Mouse (Mus musculus): ENCODE measurements around the gene Sp110. TPM values are rescaled to one million over a fixed set of nuclear protein-coding genes. Genes with fewer than 3 reads are reported as not detected.
"Not testable (repeated sequence)": the region's sequence is repeated elsewhere in the genome, so short reads cannot be mapped to it uniquely, and the experiment has no call there.

Sp110 gene
- polyA plus RNA-seq, 1 experiment from 2014 or later, result 0.59 TPM

- H3K4me1 ChIP-seq (replicated peaks; ENCODE audit: control insufficient read depth, insufficient read depth, low read length); ATAC-seq (replicated peaks; ENCODE audit: low FRiP score): not testable (repeated sequence)
These were observed 5.7 kb upstream of the Sp110 start for GRCm38 (mm10) chr1:85604341-85604740.

GRCm38 (mm10) chr1:85600794-85601193, 2.2 kb upstream of the Sp110 start:
- not testable (repeated sequence) for H3K9me3 ChIP-seq (ENCODE audit: control insufficient read depth, low read length); DNase-seq (ENCODE audit: low spot score); H3K27ac ChIP-seq (ENCODE audit: low read depth, low read length); H3K4me2 ChIP-seq (ENCODE audit: low read depth, low read length, severe bottlenecking); H3K27me3 ChIP-seq (ENCODE audit: control insufficient read depth, insufficient read depth, low read length); H3K36me3 ChIP-seq (ENCODE audit: control insufficient read depth, insufficient read depth, low read length); H3K4me3 ChIP-seq (ENCODE audit: low read depth, low read length); H3K4me1 ChIP-seq (replicated peaks; ENCODE audit: control insufficient read depth, insufficient read depth, low read length); H3K9ac ChIP-seq (ENCODE audit: low read length); ATAC-seq (replicated peaks; ENCODE audit: low FRiP score)
- WGBS, result 60% methylated on average over 4 of the region's 4 CpGs

More at GRCm38 (mm10) chr1:85604341-85604740, 5.7 kb upstream of the Sp110 start:
- H3K27me3 ChIP-seq (ENCODE audit: control insufficient read depth, insufficient read depth, low read length); H3K9ac ChIP-seq (ENCODE audit: low read length); DNase-seq (ENCODE audit: low spot score); H3K36me3 ChIP-seq (ENCODE audit: control insufficient read depth, insufficient read depth, low read length); H3K9me3 ChIP-seq (ENCODE audit: control insufficient read depth, low read length); H3K4me2 ChIP-seq (ENCODE audit: low read depth, low read length, severe bottlenecking); H3K27ac ChIP-seq (ENCODE audit: low read depth, low read length); H3K4me3 ChIP-seq (ENCODE audit: low read depth, low read length): not testable (repeated sequence)
- no CpG with 5 or more reads among the region's 1 CpGs for WGBS

GRCm38 (mm10) chr1:85600078-85600477, 1.5 kb upstream of the Sp110 start, which contains the start of gene Sp140:
TSS of gene Sp140 (plus strand) at chr1:85600378.
- not testable (repeated sequence) for H3K27ac ChIP-seq (ENCODE audit: low read depth, low read length); ATAC-seq (replicated peaks; ENCODE audit: low FRiP score); H3K9me3 ChIP-seq (ENCODE audit: control insufficient read depth, low read length); H3K27me3 ChIP-seq (ENCODE audit: control insufficient read depth, insufficient read depth, low read length); H3K36me3 ChIP-seq (ENCODE audit: control insufficient read depth, insufficient read depth, low read length); H3K9ac ChIP-seq (ENCODE audit: low read length); H3K4me3 ChIP-seq (ENCODE audit: low read depth, low read length); DNase-seq (ENCODE audit: low spot score); H3K4me1 ChIP-seq (replicated peaks; ENCODE audit: control insufficient read depth, insufficient read depth, low read length); H3K4me2 ChIP-seq (ENCODE audit: low read depth, low read length, severe bottlenecking)
- no CpG with 5 or more reads among the region's 5 CpGs for WGBS

GRCm38 (mm10) chr1:85592526-85592925, 6.1 kb downstream of the Sp110 start:
- not testable (repeated sequence) for H3K9me3 ChIP-seq (ENCODE audit: control insufficient read depth, low read length); H3K4me1 ChIP-seq (replicated peaks; ENCODE audit: control insufficient read depth, insufficient read depth, low read length); H3K27ac ChIP-seq (ENCODE audit: low read depth, low read length); DNase-seq (ENCODE audit: low spot score); H3K4me2 ChIP-seq (ENCODE audit: low read depth, low read length, severe bottlenecking); H3K27me3 ChIP-seq (ENCODE audit: control insufficient read depth, insufficient read depth, low read length); H3K4me3 ChIP-seq (ENCODE audit: low read depth, low read length); H3K9ac ChIP-seq (ENCODE audit: low read length); H3K36me3 ChIP-seq (ENCODE audit: control insufficient read depth, insufficient read depth, low read length); ATAC-seq (replicated peaks; ENCODE audit: low FRiP score)
- WGBS, result 84% methylated on average over 8 of the region's 8 CpGs

- not testable (repeated sequence) for H3K4me2 ChIP-seq (ENCODE audit: low read depth, low read length, severe bottlenecking); H3K4me1 ChIP-seq (replicated peaks; ENCODE audit: control insufficient read depth, insufficient read depth, low read length); H3K36me3 ChIP-seq (ENCODE audit: control insufficient read depth, insufficient read depth, low read length); H3K9ac ChIP-seq (ENCODE audit: low read length); ATAC-seq (replicated peaks; ENCODE audit: low FRiP score); H3K4me3 ChIP-seq (ENCODE audit: low read depth, low read length); H3K27me3 ChIP-seq (ENCODE audit: control insufficient read depth, insufficient read depth, low read length); H3K27ac ChIP-seq (ENCODE audit: low read depth, low read length); DNase-seq (ENCODE audit: low spot score); H3K9me3 ChIP-seq (ENCODE audit: control insufficient read depth, low read length)
- WGBS, result 78% methylated on average over 1 of the region's 2 CpGs
These were observed 9.9 kb downstream of the Sp110 start for GRCm38 (mm10) chr1:85588697-85589096.

- H3K27me3 ChIP-seq (ENCODE audit: control insufficient read depth, insufficient read depth, low read length); H3K4me3 ChIP-seq (ENCODE audit: low read depth, low read length); ATAC-seq (replicated peaks; ENCODE audit: low FRiP score); H3K4me2 ChIP-seq (ENCODE audit: low read depth, low read length, severe bottlenecking); H3K36me3 ChIP-seq (ENCODE audit: control insufficient read depth, insufficient read depth, low read length); H3K4me1 ChIP-seq (replicated peaks; ENCODE audit: control insufficient read depth, insufficient read depth, low read length); DNase-seq (ENCODE audit: low spot score); H3K9me3 ChIP-seq (ENCODE audit: control insufficient read depth, low read length); H3K9ac ChIP-seq (ENCODE audit: low read length); H3K27ac ChIP-seq (ENCODE audit: low read depth, low read length): not testable (repeated sequence)
- WGBS, result 26% methylated on average over 5 of the region's 5 CpGs
These were observed 17.1 kb downstream of the Sp110 start for GRCm38 (mm10) chr1:85581518-85581917.

- H3K27me3 ChIP-seq (ENCODE audit: control insufficient read depth, insufficient read depth, low read length); H3K27ac ChIP-seq (ENCODE audit: low read depth, low read length); H3K36me3 ChIP-seq (ENCODE audit: control insufficient read depth, insufficient read depth, low read length); DNase-seq (ENCODE audit: low spot score); H3K9ac ChIP-seq (ENCODE audit: low read length); H3K9me3 ChIP-seq (ENCODE audit: control insufficient read depth, low read length); H3K4me3 ChIP-seq (ENCODE audit: low read depth, low read length); H3K4me2 ChIP-seq (ENCODE audit: low read depth, low read length, severe bottlenecking); H3K4me1 ChIP-seq (replicated peaks; ENCODE audit: control insufficient read depth, insufficient read depth, low read length): not testable (repeated sequence)
- WGBS, result 61% methylated on average over 3 of the region's 3 CpGs
- peak; percentile 4; the same call in 1 of the 2 replicates for ATAC-seq (replicated peaks; ENCODE audit: low FRiP score)
These were observed 18.0 kb downstream of the Sp110 start for GRCm38 (mm10) chr1:85580578-85580977.

GRCm38 (mm10) chr1:85580148-85580534, 18.5 kb downstream of the Sp110 start:
- WGBS, result 86% methylated on average over 2 of the region's 4 CpGs
- peak; percentile 49; the same call in 1 of the 2 replicates for ATAC-seq (replicated peaks; ENCODE audit: low FRiP score)
- H3K36me3 ChIP-seq (ENCODE audit: control insufficient read depth, insufficient read depth, low read length); H3K27me3 ChIP-seq (ENCODE audit: control insufficient read depth, insufficient read depth, low read length); DNase-seq (ENCODE audit: low spot score); H3K27ac ChIP-seq (ENCODE audit: low read depth, low read length); H3K4me3 ChIP-seq (ENCODE audit: low read depth, low read length); H3K9ac ChIP-seq (ENCODE audit: low read length); H3K9me3 ChIP-seq (ENCODE audit: control insufficient read depth, low read length); H3K4me1 ChIP-seq (replicated peaks; ENCODE audit: control insufficient read depth, insufficient read depth, low read length); H3K4me2 ChIP-seq (ENCODE audit: low read depth, low read length, severe bottlenecking): not testable (repeated sequence)

All from forebrain, embryonic 11.5 days (tissue).